Mouse (Mus musculus) ES-E14 (cell line): Measurements from ENCODE around the gene Ube2e2. TPM values are rescaled to one million over a fixed set of nuclear protein-coding genes. Genes with fewer than 3 reads are reported as not detected.
"Not testable (repeated sequence)": the region's sequence is repeated elsewhere in the genome, so short reads cannot be mapped to it uniquely, and the experiment has no call there.

Experiments used
- DNase-seq: peaks from one replicate; pipeline ENCODE4 v3.0.0-alpha.2; 2013; ENCODE audit warnings: low read depth, low spot score
- H3K27ac ChIP-seq: 2 replicates; pipeline ENCODE4 v1.5.1; 2012; ENCODE audit warnings: low read depth, mild to moderate bottlenecking, low read length, moderate library complexity, mixed read lengths; ENCODE audit not compliant: poor library complexity, insufficient read depth, severe bottlenecking
- H3K36me3 ChIP-seq: 2 replicates; pipeline ENCODE4 v1.6.1; 2012; ENCODE audit warnings: mild to moderate bottlenecking, low read length, moderate library complexity, mixed read lengths; ENCODE audit not compliant: control insufficient read depth, poor library complexity, insufficient read depth, severe bottlenecking
- H3K4me1 ChIP-seq, 2 experiments: fragments of 150-350 bp in 1 of 2; sonication (generic) in 1 of 2; 2 replicates each; pipeline ENCODE4 v1.6.1; 2012; ENCODE audit warnings: low read length in 2 of 2, mild to moderate bottlenecking in 1 of 2, mixed read lengths in 1 of 2; ENCODE audit not compliant: control insufficient read depth in 2 of 2, insufficient read depth in 2 of 2, poor library complexity in 1 of 2
- H3K4me3 ChIP-seq, 2 experiments: fragments of 150-350 bp in 1 of 2; sonication (generic) in 1 of 2; 2 replicates each; pipeline ENCODE4 v1.5.1; 2012; ENCODE audit warnings: low read length in 2 of 2, low read depth in 1 of 2, mild to moderate bottlenecking in 1 of 2, mixed read lengths in 1 of 2; ENCODE audit not compliant: insufficient read depth in 1 of 2, poor library complexity in 1 of 2, severe bottlenecking in 1 of 2
- H3K9ac ChIP-seq: 2 replicates; pipeline ENCODE4 v1.6.1; 2012; ENCODE audit warnings: low read depth, mild to moderate bottlenecking, low read length, mixed read lengths; ENCODE audit not compliant: poor library complexity, insufficient read depth, severe bottlenecking
- H3K9me3 ChIP-seq: fragments of 150-350 bp; sonication (generic); 2 replicates; pipeline ENCODE4 v1.6.1; 2012; ENCODE audit warnings: low read depth, mild to moderate bottlenecking, low read length; ENCODE audit not compliant: control insufficient read depth, insufficient read depth
- CHD2 ChIP-seq: IDR thresholded peaks from 2 replicates; pipeline ENCODE4 v1.6.1; 2014; ENCODE audit warnings: mild to moderate bottlenecking, low read depth, low read length, inconsistent platforms
- HCFC1 ChIP-seq: IDR thresholded peaks from 2 replicates; pipeline ENCODE4 v1.6.1; 2012; ENCODE audit warnings: low read length, inconsistent platforms, borderline replicate concordance; ENCODE audit not compliant: insufficient read depth
- MAFK ChIP-seq: IDR thresholded peaks from 2 replicates; pipeline ENCODE4 v1.6.1; 2014; ENCODE audit warnings: mild to moderate bottlenecking, low read depth, low read length, inconsistent platforms; ENCODE audit not compliant: insufficient read depth
- ZC3H11A ChIP-seq: IDR thresholded peaks from 2 replicates; pipeline ENCODE4 v1.6.1; 2012; ENCODE audit warnings: low read depth, mild to moderate bottlenecking, inconsistent platforms, low read length, borderline replicate concordance
- ZNF384 ChIP-seq: IDR thresholded peaks from 2 replicates; pipeline ENCODE4 v1.6.1; 2012; ENCODE audit warnings: low read depth, low read length, inconsistent platforms
- in situ Hi-C, 2 experiments: fragments of 600-800 bp; cut with MboI; formaldehyde crosslinking; loops; one replicate each; pipeline ENCODE4 v1.15.1; 2025; ENCODE audit warnings: low sequenced_read_pairs in 2 of 2, inconsistent platforms in 1 of 2; ENCODE audit not compliant: unreplicated experiment in 2 of 2
- total RNA-seq: library from RNA; depleted of rRNA; stranded (reverse); fragments of 300-350 nt; gene quantifications from 2 replicates; pipeline ENCODE4 v1.2.3, GENCODE M21; 2012

Ube2e2 gene
- total RNA-seq, 1 experiment, result 8.1 TPM

- no peak overlapping the region for H3K4me3 ChIP-seq
- H3K27ac ChIP-seq, result no peak overlapping the region
- H3K36me3 ChIP-seq, result no peaks in the 10 kb centered on the region
- no peaks in the 10 kb centered on the region for H3K9me3 ChIP-seq
- H3K4me1 ChIP-seq, result no peaks in the 10 kb centered on the region
- H3K9ac ChIP-seq, result no peak overlapping the region
- no peak for DNase-seq
- in situ Hi-C loops, result no loop called here
- no peak for TF ChIP-seq HCFC1
- TF ChIP-seq ZNF384, result no peak
- TF ChIP-seq CHD2, result no peak
- no peak for TF ChIP-seq ZC3H11A
- TF ChIP-seq MAFK, result no peak
Observed at GRCm38 (mm10) chr14:18547541-18547940, 346.5 kb downstream of the Ube2e2 start.

- in situ Hi-C loops, H3K4me1 ChIP-seq, H3K27ac ChIP-seq, H3K9ac ChIP-seq, H3K36me3 ChIP-seq, H3K4me3 ChIP-seq, DNase-seq, H3K9me3 ChIP-seq: not testable (repeated sequence)
Observed at GRCm38 (mm10) chr14:18539092-18539491, 355.0 kb downstream of the Ube2e2 start.

GRCm38 (mm10) chr14:18530899-18531298 lies 363.2 kb downstream of the Ube2e2 start:
- Histone ChIP-seq H3K4me3 (no peak overlapping the region), H3K9ac (no peak overlapping the region), H3K4me1 (no peaks in the 10 kb centered on the region), H3K36me3 (no peaks in the 10 kb centered on the region), H3K9me3 (no peaks in the 10 kb centered on the region), H3K27ac (no peak overlapping the region)
- no peak for DNase-seq
- TF ChIP-seq MAFK, result no peak
- TF ChIP-seq ZNF384, result no peak
- no peak for TF ChIP-seq CHD2
- TF ChIP-seq HCFC1, result no peak
- TF ChIP-seq ZC3H11A, result no peak
- in situ Hi-C loops, result no loop called here

GRCm38 (mm10) chr14:18530496-18530895 lies 363.6 kb downstream of the Ube2e2 start:
- in situ Hi-C loops, result no loop called here
- H3K4me1 ChIP-seq, result no peaks in the 10 kb centered on the region
- TF ChIP-seq ZNF384, result no peak
- TF ChIP-seq HCFC1, result no peak
- H3K9me3 ChIP-seq, result no peaks in the 10 kb centered on the region
- H3K36me3 ChIP-seq, result no peaks in the 10 kb centered on the region
- H3K9ac ChIP-seq, result no peak overlapping the region
- H3K4me3 ChIP-seq, result no peak overlapping the region
- no peak overlapping the region for H3K27ac ChIP-seq
- no peak for DNase-seq
